Comparison of ENCODE assay signal across 8 mouse cellular contexts in the genomic region with DNA sequence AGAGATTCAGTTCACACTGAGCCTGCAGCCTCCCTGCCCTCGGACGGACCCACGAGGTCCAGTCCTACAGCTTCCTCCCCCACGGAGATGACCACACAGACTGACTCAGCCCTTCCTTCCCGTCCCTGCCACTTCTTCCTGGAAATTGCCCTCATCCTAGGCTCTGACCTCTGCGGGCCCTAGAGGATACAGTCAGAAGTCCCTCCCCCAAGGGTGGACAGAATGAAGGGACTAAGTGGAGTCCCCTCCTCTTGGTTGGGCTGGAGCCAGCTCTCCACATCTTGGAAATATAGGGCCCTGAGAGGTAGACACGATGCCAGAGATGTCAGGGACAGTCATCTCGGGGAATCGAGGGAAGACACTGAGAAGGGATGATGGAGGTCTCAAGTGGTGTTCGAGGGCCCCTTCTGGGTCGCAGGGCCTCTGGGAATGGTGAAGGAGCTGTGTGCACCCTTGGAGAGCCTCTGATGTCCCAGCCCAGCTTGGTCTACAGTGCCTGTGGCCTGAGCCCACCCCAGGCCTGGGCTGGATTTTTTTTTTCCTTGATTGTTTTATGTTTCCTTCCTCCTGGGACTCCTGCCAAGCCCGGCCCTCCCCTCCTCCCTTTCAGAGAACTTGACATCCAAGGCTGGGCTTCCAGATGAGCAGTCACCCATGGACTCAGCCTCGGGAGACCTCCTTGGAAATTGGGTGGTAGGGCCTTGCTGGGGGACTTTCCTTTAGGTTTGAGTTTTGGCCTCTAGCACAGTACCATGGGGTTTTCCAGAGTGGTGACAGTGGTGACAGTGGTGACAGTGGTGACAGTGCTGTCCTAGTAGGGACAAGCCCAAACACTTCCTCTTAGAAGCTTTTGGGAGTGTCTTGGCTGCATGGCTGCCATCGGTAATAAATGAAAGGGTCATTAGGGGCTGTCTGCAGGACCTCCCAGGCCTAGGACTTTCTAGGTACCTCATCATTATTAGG. TPM values are rescaled to one million over a fixed set of nuclear protein-coding genes. Genes with fewer than 3 reads are reported as not detected.
A peak's percentile ranks its signal among the peaks of the same experiment; 100 is the strongest.
DNase-seq lines count a peak whose midpoint lies in the region; ATAC-seq lines count a peak whose summit lies in the region.

No protein-coding gene starts in this region.

- DNase-seq in urinary bladder, postnatal 14 days (ENCODE audit: low spot score) = peak; percentile 61
- DNase-seq in urinary bladder, postnatal 36 days (ENCODE audit: low spot score in 2 of 2) = no peak
- peak; percentile 90 to 94 for DNase-seq in kidney, postnatal 25 days
- DNase-seq in cerebellum, postnatal 4 days (ENCODE audit: low spot score in 2 of 2) = no peak
- no peak for DNase-seq in spleen, adult 12 weeks (ENCODE audit: low spot score)
- no peak for DNase-seq in thymus, postnatal 36 days

- WGBS in heart, embryonic 13.5 days = 57% methylated on average over 14 of the region's 14 CpGs

- ATAC-seq in heart, embryonic 13.5 days (ENCODE audit: extremely low read depth, insufficient number of reproducible peaks, low FRiP score, low TSS enrichment) = peak; percentile 48; the same call in 1 of the 2 replicates
- ATAC-seq in megakaryocyte progenitor cell, adult 5-6 weeks (replicated peaks; ENCODE audit: poor library complexity) = 0 out of 2 replicates have a peak, but pooled peaks have one; percentile 13

- H3K4me3 ChIP-seq in heart, embryonic 13.5 days = no peak overlapping the region

- 0 out of 2 replicates have a peak, but pooled peaks cover 3% of the 10 kb centered on the region for H3K27me3 ChIP-seq in heart, embryonic 13.5 days (replicated peaks)

- H3K27ac ChIP-seq in heart, embryonic 13.5 days (replicated peaks) = peak overlapping the region; percentile 74

- H3K36me3 ChIP-seq in heart, embryonic 13.5 days = no peaks in the 10 kb centered on the region

- H3K9me3 ChIP-seq in heart, embryonic 13.5 days = no peaks in the 10 kb centered on the region

- H3K4me1 ChIP-seq in heart, embryonic 13.5 days = peaks cover 45% of the 10 kb centered on the region

- H3K4me2 ChIP-seq in heart, embryonic 13.5 days = no peak overlapping the region

- H3K9ac ChIP-seq in heart, embryonic 13.5 days = peak overlapping the region; percentile 40; the same call in 1 of the 2 replicates

RNA-seq across cellular contexts. Expression of gene Cdc42ep2, which starts 5.3 kb away (rescaled TPM):
- polyA plus RNA-seq in heart, embryonic 13.5 days (2015; fragmentation: Nextera tagmentation; extraction: Ambion mirVana) = 8.9 and 9.3 TPM in 2 replicates
- total RNA-seq in megakaryocyte progenitor cell, adult 5-6 weeks (2015) = not detected in 2 replicates
- total RNA-seq in megakaryocyte progenitor cell, adult 5-6 weeks (2017) = 0.07 TPM in 1 of 2 replicates, not detected in the other

RNA-seq across cellular contexts. Expression of gene Dpf2, which starts 17.1 kb away (rescaled TPM):
- polyA plus RNA-seq in heart, embryonic 13.5 days (2015; fragmentation: Nextera tagmentation; extraction: Ambion mirVana) = 98.1 and 104 TPM in 2 replicates
- 47.6 and 50.3 TPM in 2 replicates for total RNA-seq in megakaryocyte progenitor cell, adult 5-6 weeks (2015)
- total RNA-seq in megakaryocyte progenitor cell, adult 5-6 weeks (2017) = 65.1 and 83.0 TPM in 2 replicates

RNA-seq across cellular contexts. Expression of gene Pola2, which starts 34.1 kb away (rescaled TPM):
- 47.2 and 49.5 TPM in 2 replicates for polyA plus RNA-seq in heart, embryonic 13.5 days (2015; fragmentation: Nextera tagmentation; extraction: Ambion mirVana)
- 60.9 and 76.7 TPM in 2 replicates for total RNA-seq in megakaryocyte progenitor cell, adult 5-6 weeks (2015)
- 57.4 and 61.3 TPM in 2 replicates for total RNA-seq in megakaryocyte progenitor cell, adult 5-6 weeks (2017)

RNA-seq across cellular contexts. Expression of gene Tigd3, which starts 36.0 kb away (rescaled TPM):
- 1.9 and 2.0 TPM in 2 replicates for polyA plus RNA-seq in heart, embryonic 13.5 days (2015; fragmentation: Nextera tagmentation; extraction: Ambion mirVana)
- total RNA-seq in megakaryocyte progenitor cell, adult 5-6 weeks (2015) = 0.32 and 0.81 TPM in 2 replicates
- 1.5 and 2.8 TPM in 2 replicates for total RNA-seq in megakaryocyte progenitor cell, adult 5-6 weeks (2017)

RNA-seq across cellular contexts. Expression of gene Slc25a45, which starts 52.3 kb away (rescaled TPM):
- polyA plus RNA-seq in heart, embryonic 13.5 days (2015; fragmentation: Nextera tagmentation; extraction: Ambion mirVana) = 3.7 and 4.2 TPM in 2 replicates
- 28.7 and 30.5 TPM in 2 replicates for total RNA-seq in megakaryocyte progenitor cell, adult 5-6 weeks (2015)
- total RNA-seq in megakaryocyte progenitor cell, adult 5-6 weeks (2017) = 30.2 and 39.5 TPM in 2 replicates

Comparison
In these comparisons a context has a peak if more than half of its experiments do, and no peak if none do; other contexts are left out.
1. DNase-seq: peak in urinary bladder, postnatal 14 days (single experiment) and kidney, postnatal 25 days (2 of 2); none in urinary bladder, postnatal 36 days (0 of 2), cerebellum, postnatal 4 days (0 of 2), spleen, adult 12 weeks (single experiment) and thymus, postnatal 36 days (0 of 2).